Mouse (Mus musculus) adrenal gland, postnatal 36 days (tissue): Measurements from ENCODE around the gene Hoxa1. TPM values are rescaled to one million over a fixed set of nuclear protein-coding genes. Genes with fewer than 3 reads are reported as not detected.

ENCODE experiments used
- DNase-seq, 2 experiments: peaks; one replicate each; pipeline ENCODE4 v3.0.0; 2021; ENCODE audit warnings: mixed read lengths in 1 of 2
- total RNA-seq, 2 experiments: library from RNA; stranded (reverse); gene quantifications; 2 replicates each; pipeline ENCODE4 v1.2.3; 2021

Gene Hoxa1
- total RNA-seq, 2 experiments from 2014 or later, result 0.23 to 0.70 TPM

DNA sequence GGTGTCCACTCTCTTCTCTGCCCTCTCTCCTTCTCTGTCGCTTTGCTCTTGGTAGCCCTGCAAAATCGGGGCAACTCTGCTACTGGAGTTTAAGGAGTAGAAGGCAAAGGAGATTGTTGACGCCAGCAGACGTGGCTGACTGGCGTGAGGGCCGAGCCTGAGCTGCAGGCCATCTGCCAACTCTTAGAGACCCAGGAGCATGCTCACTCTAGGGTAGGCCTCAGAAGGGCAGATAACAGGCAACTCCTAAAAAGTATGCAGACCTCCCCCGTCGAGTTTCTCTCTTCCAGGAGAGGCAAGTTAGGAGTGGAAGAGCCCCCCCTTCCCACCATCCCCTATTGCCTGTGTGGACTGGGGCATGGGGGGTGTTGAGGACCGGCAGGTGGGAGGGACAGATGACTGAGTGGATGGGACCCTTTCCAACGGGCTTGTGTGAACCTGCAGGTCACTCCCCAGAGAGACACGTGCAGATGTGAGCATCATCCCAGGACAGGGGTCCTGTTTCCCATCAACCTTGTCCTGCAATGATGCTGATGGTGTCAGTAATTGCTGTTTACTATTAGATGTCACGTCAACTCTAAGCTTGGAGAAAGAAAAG, 1.1 kb upstream of the Hoxa1 start:
- DNase-seq, result peak in 1 of 2 experiments; percentile 76

DNA sequence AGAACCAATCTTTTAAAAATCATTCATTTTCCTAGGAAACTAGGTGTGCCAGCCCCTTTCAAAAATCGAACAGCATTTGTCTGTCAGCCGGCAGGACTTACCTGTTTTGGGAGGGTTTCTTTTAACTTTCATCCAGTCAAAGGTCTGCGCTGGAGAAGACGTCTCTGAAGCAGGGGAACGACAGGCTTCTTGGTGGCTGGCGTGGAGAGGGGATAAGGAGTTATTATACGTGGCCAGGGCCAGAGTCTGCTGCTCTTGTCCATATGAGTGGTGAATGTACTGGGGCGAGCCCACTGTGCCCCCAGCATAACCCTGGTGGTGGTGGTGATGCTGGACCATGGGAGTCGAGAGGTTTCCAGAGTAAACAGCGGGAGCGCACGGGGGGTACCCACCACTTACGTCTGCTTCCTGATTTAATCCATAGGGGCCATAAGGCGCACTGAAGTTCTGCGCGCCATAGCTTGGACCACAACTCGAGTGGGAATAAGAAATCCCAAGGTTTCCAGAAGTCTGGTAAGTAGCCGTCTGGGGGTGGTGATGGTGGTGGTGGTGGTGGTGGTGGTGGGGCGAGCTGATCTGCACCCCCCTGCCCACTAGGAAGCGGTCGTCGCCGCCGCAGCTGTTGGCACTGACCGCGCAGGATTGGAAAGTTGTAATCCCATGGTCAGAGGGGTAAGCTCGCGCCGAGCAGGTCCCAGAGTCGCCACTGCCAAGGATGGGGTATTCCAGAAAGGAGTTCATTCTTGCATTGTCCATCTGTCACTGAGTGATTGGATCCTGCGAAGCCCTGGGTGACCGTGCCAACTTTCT, 446 bp downstream of the Hoxa1 start:
- no peak for DNase-seq

DNA sequence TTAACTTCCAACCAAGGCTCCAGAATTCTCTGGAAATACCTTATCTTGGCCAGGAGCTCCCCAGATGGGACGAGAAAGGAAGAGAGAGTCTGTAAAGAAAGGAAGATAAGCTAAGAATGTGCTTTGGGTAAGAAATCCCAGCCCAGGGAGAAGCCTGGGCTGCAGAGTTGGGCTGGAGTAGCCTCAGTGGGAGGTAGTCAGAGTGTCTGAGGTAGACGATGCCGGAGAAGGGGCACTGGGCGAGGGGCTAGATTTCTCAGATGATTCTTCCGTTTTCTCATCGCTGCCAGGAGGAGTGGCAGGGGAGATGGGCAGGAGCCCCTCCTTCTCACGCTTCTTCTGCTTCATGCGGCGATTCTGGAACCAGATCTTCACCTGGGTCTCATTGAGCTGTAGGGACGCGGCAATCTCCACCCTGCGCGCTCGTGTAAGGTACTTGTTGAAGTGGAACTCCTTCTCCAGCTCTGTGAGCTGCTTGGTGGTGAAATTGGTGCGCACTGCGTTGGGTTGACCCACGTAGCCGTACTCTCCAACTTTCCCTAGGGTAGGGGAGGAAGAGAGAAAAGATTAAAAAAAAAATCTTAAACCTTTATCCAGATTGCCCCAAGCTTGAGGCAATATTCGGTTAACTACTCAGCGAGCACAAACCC, 1.4 kb downstream of the Hoxa1 start:
- DNase-seq, result no peak

DNA sequence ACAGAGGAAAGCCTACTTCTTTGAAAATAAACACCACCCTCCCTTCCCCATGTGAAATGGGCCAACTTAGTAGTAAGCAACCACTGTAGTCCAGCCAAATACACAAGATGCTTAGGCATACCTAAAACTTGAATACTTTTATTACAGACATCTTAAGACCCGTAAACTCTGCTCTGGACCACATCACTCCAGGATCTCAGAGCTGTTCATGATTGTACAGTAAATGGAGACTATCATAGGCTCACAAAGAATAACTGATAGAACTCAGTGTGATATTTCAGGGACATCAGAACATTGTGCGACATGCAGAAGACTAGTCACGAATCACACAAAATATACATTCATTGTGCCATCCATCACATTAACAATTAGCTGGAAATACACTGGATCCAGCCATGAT, 2.6 kb downstream of the Hoxa1 start:
- DNase-seq, result no peak

- DNase-seq, result no peak
These were observed 4.1 kb downstream of the Hoxa1 start for GRCm38 (mm10) chr6:52154044-52154443.

DNA sequence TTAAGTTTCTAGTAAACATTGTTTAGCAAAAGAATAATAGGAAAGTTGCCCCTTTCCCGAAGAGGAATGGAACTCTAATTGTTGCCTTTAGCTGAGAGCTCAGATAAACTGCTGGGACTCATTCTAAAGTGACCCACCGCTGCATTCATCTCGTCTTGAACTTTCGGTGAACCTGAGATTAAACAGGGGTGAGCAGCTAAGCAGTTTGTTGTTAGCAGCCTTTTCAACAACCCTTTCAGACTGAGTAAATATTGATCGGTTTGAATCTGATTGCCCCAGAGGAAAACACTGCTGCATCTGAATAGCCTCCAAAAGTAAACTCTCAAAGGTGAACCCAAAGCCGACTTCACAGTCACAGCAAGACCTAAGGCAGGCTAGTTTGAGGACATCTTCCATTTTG, 4.8 kb downstream of the Hoxa1 start:
- DNase-seq, result no peak

- DNase-seq, result no peak
These were observed 5.6 kb downstream of the Hoxa1 start for GRCm38 (mm10) chr6:52152226-52153193.

- DNase-seq, result no peak
These were observed 6.5 kb downstream of the Hoxa1 start for GRCm38 (mm10) chr6:52151571-52151970.

DNA sequence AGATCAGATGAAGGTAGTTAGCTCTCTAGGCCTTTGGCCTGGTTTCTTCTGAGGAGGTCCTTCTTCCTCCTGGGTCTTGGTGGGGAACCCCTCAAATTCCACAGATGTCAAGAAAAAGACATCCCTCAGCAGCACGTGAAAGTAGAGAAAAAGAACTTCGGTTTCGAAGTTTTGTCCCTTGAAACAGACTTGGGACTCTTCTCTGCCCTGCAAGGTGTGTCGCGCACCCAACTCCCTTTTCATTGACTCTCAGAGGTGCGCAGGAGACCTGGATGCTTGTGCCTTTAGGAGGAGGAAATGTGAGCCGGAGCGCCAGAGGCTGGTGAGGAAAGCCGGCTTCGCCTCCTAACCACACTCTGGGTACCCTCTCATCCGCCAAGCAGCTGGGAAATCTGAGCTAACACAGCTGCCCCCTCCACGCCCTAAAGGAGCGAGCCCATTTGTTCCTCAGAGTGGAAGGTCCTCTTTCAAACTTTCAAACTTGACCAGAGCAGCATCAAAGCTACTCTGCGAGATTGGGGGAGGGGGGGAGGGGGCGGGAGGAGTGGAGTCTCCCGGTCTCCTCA, 7.6 kb downstream of the Hoxa1 start:
- no peak for DNase-seq

DNA sequence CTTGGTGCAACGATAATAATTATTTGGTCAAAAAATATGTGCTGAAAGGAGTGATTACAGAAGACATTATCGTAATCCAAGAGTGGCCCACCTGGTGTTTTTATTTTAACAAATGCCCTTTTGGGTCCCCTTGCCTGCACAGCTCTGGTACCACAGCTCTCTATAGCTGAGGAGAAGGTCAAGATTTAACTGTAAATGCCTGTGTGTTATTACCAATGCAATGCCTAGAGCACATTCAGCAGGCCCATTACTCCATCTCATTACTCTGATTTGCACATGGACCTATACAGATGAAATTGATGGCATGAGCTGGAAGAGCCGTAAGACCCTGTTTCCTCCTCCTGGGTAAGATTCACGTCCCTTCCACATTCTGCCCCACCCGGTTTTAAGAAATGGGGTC, 19.0 kb downstream of the Hoxa1 start:
- no peak for DNase-seq

- no peak for DNase-seq
These were observed 19.5 kb downstream of the Hoxa1 start for GRCm38 (mm10) chr6:52138576-52138975.

DNA sequence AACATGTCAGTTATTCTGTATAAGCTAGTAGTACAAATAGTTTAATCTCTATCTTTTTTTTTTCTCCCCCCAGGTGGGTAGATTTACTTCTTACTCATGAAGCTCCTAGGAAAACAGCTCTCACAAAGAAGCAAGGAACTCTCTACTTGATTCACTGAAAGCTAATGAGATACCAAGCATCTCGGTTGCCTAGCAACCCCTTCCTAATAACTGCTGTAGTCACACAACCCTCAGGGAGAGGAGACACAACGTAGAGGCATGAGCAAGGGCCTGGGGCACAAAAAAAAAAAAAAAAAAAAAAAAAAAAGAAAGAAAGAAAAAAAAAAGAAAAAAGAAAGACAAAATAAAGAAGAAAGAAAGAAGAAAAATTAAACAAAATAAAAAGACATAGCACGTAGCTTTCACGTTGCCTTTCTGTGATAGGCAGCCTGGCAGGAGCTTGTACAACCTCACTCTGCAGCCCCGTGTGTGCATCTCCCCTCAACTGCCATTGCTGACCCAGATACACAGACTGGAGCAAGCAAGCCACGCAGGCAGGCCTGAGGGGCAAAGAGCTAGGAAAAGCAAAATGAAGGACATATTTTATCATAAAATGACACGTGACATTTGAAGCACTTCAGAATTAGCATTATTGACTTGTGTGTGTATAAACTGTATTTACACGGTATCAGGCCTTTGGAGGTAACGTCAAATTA, 20.1 kb downstream of the Hoxa1 start:
- no peak for DNase-seq

GRCm38 (mm10) chr6:52123673-52124072, 34.4 kb downstream of the Hoxa1 start:
- DNase-seq, result no peak

DNA sequence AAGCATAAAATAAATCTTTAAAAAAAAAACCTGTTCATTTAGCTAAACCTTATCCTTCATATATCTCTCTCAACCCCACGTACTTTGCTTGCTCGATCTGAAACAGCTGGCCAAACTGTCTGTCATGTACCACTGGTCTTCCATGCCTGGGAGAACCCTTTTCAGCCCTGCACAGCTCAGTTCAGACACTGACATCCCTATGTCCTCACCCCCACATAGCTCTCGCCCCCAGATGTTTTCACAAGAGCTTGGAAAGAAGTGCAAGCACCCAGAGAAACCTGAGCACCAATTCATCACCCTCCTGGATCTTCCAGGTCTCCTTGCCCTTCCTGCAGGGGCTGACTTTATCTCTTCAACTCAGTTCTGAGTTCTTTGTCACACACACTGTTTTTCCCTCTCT, 36.9 kb downstream of the Hoxa1 start:
- DNase-seq, result no peak

DNA sequence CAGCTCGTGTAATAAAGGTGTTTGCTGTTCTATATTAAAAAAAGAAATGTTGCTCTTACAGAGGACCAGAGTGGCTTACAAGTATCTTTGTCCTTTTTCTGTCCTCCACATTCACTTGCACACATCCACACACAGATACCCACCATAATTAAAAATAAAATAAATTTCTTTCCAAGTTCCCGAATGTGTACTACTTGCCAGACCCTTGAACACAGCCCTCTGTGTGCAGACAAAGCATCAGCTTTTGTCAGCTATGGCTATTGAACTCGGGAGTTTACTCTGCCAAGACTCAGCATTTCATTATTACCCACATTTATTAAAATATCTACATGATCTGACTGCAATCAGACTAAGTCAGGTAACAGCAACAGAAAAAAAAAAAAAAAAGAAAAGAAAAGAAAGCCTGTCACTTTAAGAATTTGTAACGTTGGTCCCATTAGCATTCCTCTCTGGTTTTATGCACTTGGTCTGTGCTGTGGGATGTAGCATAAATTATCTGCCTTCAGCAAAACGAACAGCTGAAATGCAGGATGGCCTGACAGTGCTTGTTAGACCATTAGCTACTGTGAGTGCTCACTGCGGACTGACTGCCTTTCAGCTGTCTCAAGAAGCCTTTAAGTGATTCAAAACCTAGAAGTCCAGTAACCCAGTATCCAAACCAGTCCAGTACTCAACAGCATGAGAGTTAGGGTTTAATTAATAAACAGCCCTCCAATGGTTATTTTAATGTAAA, 39.0 kb downstream of the Hoxa1 start:
- no peak for DNase-seq

DNA sequence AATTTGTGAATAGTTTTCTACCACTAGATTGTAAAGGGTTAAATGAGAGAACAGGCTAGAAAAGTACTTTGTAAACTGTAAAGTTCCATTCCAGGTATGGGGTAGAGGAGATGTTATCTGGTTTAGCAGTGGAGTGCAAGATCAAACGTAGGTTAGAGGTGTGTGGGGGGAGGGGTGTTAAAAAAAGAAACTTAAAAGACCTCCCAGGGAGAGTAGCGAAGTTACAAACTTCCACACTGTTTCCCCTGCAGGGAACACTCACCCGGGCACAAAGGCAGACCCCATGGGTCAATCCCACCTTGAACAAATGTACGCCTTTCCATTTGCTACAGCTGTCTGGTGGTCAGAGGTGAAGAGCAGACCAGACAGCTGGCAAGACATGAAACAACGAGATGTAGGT, 42.2 kb downstream of the Hoxa1 start:
- DNase-seq, result no peak

DNA sequence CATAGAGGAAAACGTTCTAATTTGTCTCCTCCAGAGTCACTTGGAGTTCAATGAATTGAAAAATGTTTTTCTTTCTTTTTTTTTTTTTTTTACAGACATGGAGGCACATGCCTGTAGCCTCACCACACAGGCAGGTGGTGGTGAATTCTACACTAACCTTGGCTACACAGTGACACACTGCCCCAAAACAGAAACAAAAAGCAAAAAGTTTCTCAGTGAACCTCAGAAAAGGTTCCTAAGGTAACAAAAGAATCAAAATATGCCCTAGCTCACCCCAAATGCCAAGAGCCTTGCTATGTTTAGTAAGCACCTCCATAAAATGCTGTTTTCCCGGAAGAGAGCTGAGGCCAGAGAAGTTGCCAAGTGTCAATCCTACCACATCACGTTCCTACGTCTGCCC, 46.3 kb downstream of the Hoxa1 start:
- DNase-seq, result no peak

DNA sequence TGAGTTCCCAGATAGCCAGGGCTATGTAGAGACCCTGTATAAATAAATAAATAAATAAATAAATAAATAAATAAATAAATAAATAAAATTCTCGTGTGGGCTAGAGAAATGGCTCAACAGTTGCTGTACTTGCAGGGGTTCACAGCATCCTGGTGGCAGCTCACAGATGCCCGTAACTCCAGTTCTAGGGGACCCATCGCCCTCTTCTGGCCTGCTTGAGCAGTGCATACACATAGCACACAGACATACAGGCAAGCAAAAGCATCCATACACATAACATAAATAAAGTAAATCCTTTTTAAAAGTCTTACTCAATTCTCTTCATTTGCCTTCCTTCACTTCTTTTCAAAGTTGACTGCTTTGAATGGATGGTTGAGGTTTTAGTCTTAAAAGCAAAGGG, 50.7 kb downstream of the Hoxa1 start:
- DNase-seq, result no peak

DNA sequence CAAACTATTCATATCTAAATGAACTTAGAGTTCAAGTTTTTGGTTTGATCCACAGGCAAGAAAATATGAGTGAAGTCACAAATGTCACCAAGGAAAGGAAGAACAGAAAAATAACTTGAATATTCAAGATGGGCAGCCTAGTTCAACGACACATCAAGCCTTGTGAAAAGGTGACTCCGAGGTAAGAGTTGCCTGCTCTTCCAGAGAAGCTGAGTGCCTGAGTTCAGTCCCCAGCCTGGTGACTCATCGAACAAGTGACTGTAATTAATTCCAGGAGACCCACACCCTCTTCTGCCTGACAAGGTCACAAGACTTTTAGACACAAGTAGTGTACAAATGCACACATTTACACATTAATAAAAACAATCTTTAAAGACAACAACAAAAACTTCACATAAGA, 51.4 kb downstream of the Hoxa1 start:
- no peak for DNase-seq

DNA sequence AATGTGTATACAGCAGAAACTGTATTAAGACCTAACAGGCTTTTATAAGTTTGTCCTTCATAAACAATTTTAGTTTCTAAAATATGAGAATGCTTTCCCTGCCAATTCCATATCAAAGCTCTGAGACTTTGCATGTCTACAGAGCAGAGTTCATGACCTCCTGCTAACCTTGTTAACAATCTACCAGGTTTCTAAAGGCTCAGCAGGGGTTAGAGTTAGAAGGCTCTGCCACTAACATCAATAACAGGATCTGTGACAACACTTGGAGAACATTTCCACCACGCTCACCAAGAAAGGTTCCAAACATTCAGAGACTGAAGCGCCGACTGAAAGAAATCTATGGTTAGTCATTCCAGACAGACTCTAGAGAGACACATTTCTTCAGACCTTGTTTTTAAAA, 51.9 kb downstream of the Hoxa1 start:
- no peak for DNase-seq
